Comparison of ENCODE assay signal across 8 mouse cellular contexts in the genomic region with DNA sequence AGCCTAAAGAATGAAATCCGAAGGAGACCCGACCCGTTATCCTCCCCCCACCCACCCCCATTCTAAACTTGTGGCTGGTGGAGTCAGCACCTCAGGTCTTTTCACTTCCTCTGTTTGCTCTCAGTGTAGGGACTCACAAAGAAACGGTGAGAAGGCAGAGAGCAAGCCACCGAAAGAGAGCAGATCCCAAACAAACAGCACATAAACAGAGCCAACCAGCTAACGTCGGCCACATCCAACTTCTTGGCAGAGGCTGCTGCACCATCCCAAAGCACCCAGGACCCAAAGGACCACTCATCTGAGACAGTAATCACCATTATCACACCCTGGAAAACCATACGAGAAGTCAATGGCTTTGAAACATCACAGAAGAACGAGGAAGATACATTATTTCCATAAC. TPM values are rescaled to one million over a fixed set of nuclear protein-coding genes. Genes with fewer than 3 reads are reported as not detected.
DNase-seq lines count a peak whose midpoint lies in the region; ATAC-seq and TF ChIP-seq lines count a peak whose summit lies in the region.

No protein-coding gene starts in this region.

- H3K4me2 ChIP-seq in limb, embryonic 14.5 days (replicated peaks; ENCODE audit: low read depth, low read length, severe bottlenecking) = peak overlapping the region; percentile 83
- peak overlapping the region; percentile 79 for H3K4me2 ChIP-seq in stomach, embryonic 16.5 days (ENCODE audit: low read depth, low read length)

- WGBS in forebrain, embryonic 10.5 days = 60% methylated on average over 9 of the region's 9 CpGs
- WGBS in limb, embryonic 14.5 days = 38% methylated on average over 9 of the region's 9 CpGs
- 12% methylated on average over 9 of the region's 9 CpGs for WGBS in stomach, embryonic 16.5 days

- no peak for ATAC-seq in megakaryocyte, adult 5-6 weeks (ENCODE audit: poor library complexity, severe bottlenecking)
- no peak for ATAC-seq in limb, embryonic 14.5 days (ENCODE audit: low FRiP score, low read depth)
- ATAC-seq in stomach, embryonic 16.5 days (ENCODE audit: insufficient read depth, low FRiP score) = no peak
- no peak for ATAC-seq in erythroid progenitor cell, adult 5-6 weeks (replicated peaks; ENCODE audit: low FRiP score, poor library complexity, severe bottlenecking)

- no peak for TF ChIP-seq POLR2A in limb, embryonic 14.5 days (IDR thresholded peaks at IDR 0.05; ENCODE audit: borderline replicate concordance, extremely low read depth, insufficient read depth, insufficient read length)

- H3K36me3 ChIP-seq in megakaryocyte, embryonic 14.5 days (replicated peaks; ENCODE audit: low read length) = peaks cover 54% of the 10 kb centered on the region
- peaks cover 29% of the 10 kb centered on the region for H3K36me3 ChIP-seq in forebrain, embryonic 10.5 days (replicated peaks)
- H3K36me3 ChIP-seq in limb, embryonic 14.5 days (ENCODE audit: control insufficient read depth, insufficient read depth, low read length) = peaks cover 25% of the 10 kb centered on the region
- H3K36me3 ChIP-seq in stomach, embryonic 16.5 days (ENCODE audit: control insufficient read depth, insufficient read depth, low read length) = peaks cover 11% of the 10 kb centered on the region; the same call in 1 of the 2 replicates

- H3K9ac ChIP-seq in limb, embryonic 14.5 days (ENCODE audit: low read depth, low read length, severe bottlenecking) = peak overlapping the region; percentile 83
- peak overlapping the region; percentile 86 for H3K9ac ChIP-seq in stomach, embryonic 16.5 days (ENCODE audit: low read length)

- no peaks in the 10 kb centered on the region for H3K27me3 ChIP-seq in megakaryocyte, embryonic 14.5 days (replicated peaks)
- H3K27me3 ChIP-seq in forebrain, embryonic 10.5 days (ENCODE audit: poor library complexity, severe bottlenecking) = no peaks in the 10 kb centered on the region
- no peaks in the 10 kb centered on the region for H3K27me3 ChIP-seq in limb, embryonic 14.5 days (ENCODE audit: control insufficient read depth, insufficient read depth, low read length)
- no peaks in the 10 kb centered on the region for H3K27me3 ChIP-seq in stomach, embryonic 16.5 days (ENCODE audit: control insufficient read depth, insufficient read depth, low read length)

- H3K27ac ChIP-seq in forebrain, embryonic 10.5 days = peak overlapping the region; percentile 99
- no peak overlapping the region; the same call in 1 of the 2 replicates for H3K27ac ChIP-seq in limb, embryonic 14.5 days (replicated peaks; ENCODE audit: low read depth, low read length)
- H3K27ac ChIP-seq in stomach, embryonic 16.5 days (ENCODE audit: low read length) = peak overlapping the region; percentile 80; the same call in 1 of the 2 replicates

- peaks cover 51% of the 10 kb centered on the region for H3K4me1 ChIP-seq in megakaryocyte, embryonic 14.5 days
- H3K4me1 ChIP-seq in forebrain, embryonic 10.5 days = peaks cover 37% of the 10 kb centered on the region
- H3K4me1 ChIP-seq in limb, embryonic 14.5 days (ENCODE audit: control insufficient read depth, insufficient read depth, low read length) = peaks cover 15% of the 10 kb centered on the region
- H3K4me1 ChIP-seq in stomach, embryonic 16.5 days (ENCODE audit: control insufficient read depth, insufficient read depth, low read length) = peaks cover 17% of the 10 kb centered on the region

- H3K4me3 ChIP-seq in megakaryocyte, embryonic 14.5 days (replicated peaks) = peak overlapping the region; percentile 99
- H3K4me3 ChIP-seq in forebrain, embryonic 10.5 days = peak overlapping the region; percentile 90
- H3K4me3 ChIP-seq in limb, embryonic 14.5 days (replicated peaks; ENCODE audit: low read length) = peak overlapping the region; percentile 80
- H3K4me3 ChIP-seq in stomach, embryonic 16.5 days (replicated peaks; ENCODE audit: low read length) = peak overlapping the region; percentile 72

- H3K9me3 ChIP-seq in megakaryocyte, embryonic 14.5 days = no peaks in the 10 kb centered on the region
- no peaks in the 10 kb centered on the region for H3K9me3 ChIP-seq in forebrain, embryonic 10.5 days
- no peaks in the 10 kb centered on the region for H3K9me3 ChIP-seq in limb, embryonic 14.5 days (ENCODE audit: control insufficient read depth, low read length)
- no peaks in the 10 kb centered on the region for H3K9me3 ChIP-seq in stomach, embryonic 16.5 days (replicated peaks; ENCODE audit: control insufficient read depth, low read length)

- DNase-seq in forebrain, embryonic 10.5 days (ENCODE audit: extremely low spot score, low spot score) = no peak
- DNase-seq in limb, embryonic 14.5 days (ENCODE audit: low spot score) = no peak
- no peak for DNase-seq in urinary bladder, postnatal 14 days (ENCODE audit: low spot score)
- no peak for DNase-seq in yolk sac, embryonic 10.5 days (ENCODE audit: low spot score)

RNA-seq across cellular contexts. Expression of a gene that starts 1.1 kb away (rescaled TPM):
- 31.7 and 36.8 TPM in 2 replicates for polyA plus RNA-seq in megakaryocyte, embryonic 14.5 days (2012; ENCODE audit: insufficient read depth, low replicate concordance)
- 14.9 and 17.3 TPM in 2 replicates for total RNA-seq in megakaryocyte, adult 5-6 weeks (2015)
- total RNA-seq in megakaryocyte, adult 5-6 weeks (2017) = 19.6 and 25.7 TPM in 2 replicates
- polyA plus RNA-seq in forebrain, embryonic 10.5 days (2016; fragmentation: Nextera tagmentation; extraction: Ambion mirVana) = 1.3 and 2.1 TPM in 2 replicates
- polyA plus RNA-seq in limb, embryonic 14.5 days (2012; rRNA removed) = 34.4 and 37.4 TPM in 2 replicates
- polyA plus RNA-seq in limb, embryonic 14.5 days (2014; fragmentation: Nextera tagmentation; extraction: Ambion mirVana) = 2.2 and 2.3 TPM in 2 replicates
- polyA plus RNA-seq in stomach, embryonic 16.5 days (2015; fragmentation: Nextera tagmentation; extraction: Ambion mirVana) = 1.2 and 1.4 TPM in 2 replicates
- 2.9 and 4.0 TPM in 2 replicates for total RNA-seq in erythroid progenitor cell, adult 5-6 weeks (2015; ENCODE audit: low replicate concordance)
- 2.1 and 12.6 TPM in 2 replicates for total RNA-seq in erythroid progenitor cell, adult 5-6 weeks (2017; ENCODE audit: low replicate concordance)

RNA-seq across cellular contexts. Expression of a gene that starts 22.9 kb away (rescaled TPM):
- 2.6 and 14.6 TPM in 2 replicates for polyA plus RNA-seq in megakaryocyte, embryonic 14.5 days (2012; ENCODE audit: insufficient read depth, low replicate concordance)
- total RNA-seq in megakaryocyte, adult 5-6 weeks (2015) = 11.1 and 11.8 TPM in 2 replicates
- total RNA-seq in megakaryocyte, adult 5-6 weeks (2017) = 21.0 and 22.4 TPM in 2 replicates
- 20.3 and 22.0 TPM in 2 replicates for polyA plus RNA-seq in forebrain, embryonic 10.5 days (2016; fragmentation: Nextera tagmentation; extraction: Ambion mirVana)
- polyA plus RNA-seq in limb, embryonic 14.5 days (2012; rRNA removed) = 20.6 and 22.0 TPM in 2 replicates
- 11.6 and 11.7 TPM in 2 replicates for polyA plus RNA-seq in limb, embryonic 14.5 days (2014; fragmentation: Nextera tagmentation; extraction: Ambion mirVana)
- polyA plus RNA-seq in stomach, embryonic 16.5 days (2015; fragmentation: Nextera tagmentation; extraction: Ambion mirVana) = 15.0 and 16.3 TPM in 2 replicates
- 8.3 and 13.8 TPM in 2 replicates for total RNA-seq in erythroid progenitor cell, adult 5-6 weeks (2015; ENCODE audit: low replicate concordance)
- 8.8 and 19.1 TPM in 2 replicates for total RNA-seq in erythroid progenitor cell, adult 5-6 weeks (2017; ENCODE audit: low replicate concordance)

RNA-seq across cellular contexts. Expression of a gene that starts 32.3 kb away (rescaled TPM):
- polyA plus RNA-seq in megakaryocyte, embryonic 14.5 days (2012; ENCODE audit: insufficient read depth, low replicate concordance) = not detected in 2 replicates
- total RNA-seq in megakaryocyte, adult 5-6 weeks (2015) = not detected in 2 replicates
- not detected in 2 replicates for total RNA-seq in megakaryocyte, adult 5-6 weeks (2017)
- 0.73 TPM in 1 of 2 replicates, not detected in the other for polyA plus RNA-seq in forebrain, embryonic 10.5 days (2016; fragmentation: Nextera tagmentation; extraction: Ambion mirVana)
- 0.34 TPM in 1 of 2 replicates, not detected in the other for polyA plus RNA-seq in limb, embryonic 14.5 days (2012; rRNA removed)
- 0.35 TPM in 1 of 2 replicates, not detected in the other for polyA plus RNA-seq in limb, embryonic 14.5 days (2014; fragmentation: Nextera tagmentation; extraction: Ambion mirVana)
- polyA plus RNA-seq in stomach, embryonic 16.5 days (2015; fragmentation: Nextera tagmentation; extraction: Ambion mirVana) = not detected in 2 replicates
- not detected in 2 replicates for total RNA-seq in erythroid progenitor cell, adult 5-6 weeks (2015; ENCODE audit: low replicate concordance)
- not detected in 2 replicates for total RNA-seq in erythroid progenitor cell, adult 5-6 weeks (2017; ENCODE audit: low replicate concordance)

RNA-seq across cellular contexts. Expression of a gene that starts 38.8 kb away (rescaled TPM):
- polyA plus RNA-seq in megakaryocyte, embryonic 14.5 days (2012; ENCODE audit: insufficient read depth, low replicate concordance) = 25.9 and 294 TPM in 2 replicates
- 1,123 and 1,179 TPM in 2 replicates for total RNA-seq in megakaryocyte, adult 5-6 weeks (2015)
- 895 and 904 TPM in 2 replicates for total RNA-seq in megakaryocyte, adult 5-6 weeks (2017)
- 449 and 492 TPM in 2 replicates for polyA plus RNA-seq in forebrain, embryonic 10.5 days (2016; fragmentation: Nextera tagmentation; extraction: Ambion mirVana)
- polyA plus RNA-seq in limb, embryonic 14.5 days (2012; rRNA removed) = 456 and 903 TPM in 2 replicates
- polyA plus RNA-seq in limb, embryonic 14.5 days (2014; fragmentation: Nextera tagmentation; extraction: Ambion mirVana) = 730 and 764 TPM in 2 replicates
- 439 and 586 TPM in 2 replicates for polyA plus RNA-seq in stomach, embryonic 16.5 days (2015; fragmentation: Nextera tagmentation; extraction: Ambion mirVana)
- total RNA-seq in erythroid progenitor cell, adult 5-6 weeks (2015; ENCODE audit: low replicate concordance) = 324 and 337 TPM in 2 replicates
- 331 and 402 TPM in 2 replicates for total RNA-seq in erythroid progenitor cell, adult 5-6 weeks (2017; ENCODE audit: low replicate concordance)

RNA-seq across cellular contexts. Expression of a gene that starts 40.2 kb away (rescaled TPM):
- polyA plus RNA-seq in megakaryocyte, embryonic 14.5 days (2012; ENCODE audit: insufficient read depth, low replicate concordance) = 44.4 and 47.3 TPM in 2 replicates
- total RNA-seq in megakaryocyte, adult 5-6 weeks (2015) = 81.0 and 111 TPM in 2 replicates
- total RNA-seq in megakaryocyte, adult 5-6 weeks (2017) = 137 and 179 TPM in 2 replicates
- 627 and 634 TPM in 2 replicates for polyA plus RNA-seq in forebrain, embryonic 10.5 days (2016; fragmentation: Nextera tagmentation; extraction: Ambion mirVana)
- polyA plus RNA-seq in limb, embryonic 14.5 days (2012; rRNA removed) = 368 and 421 TPM in 2 replicates
- polyA plus RNA-seq in limb, embryonic 14.5 days (2014; fragmentation: Nextera tagmentation; extraction: Ambion mirVana) = 489 and 508 TPM in 2 replicates
- 363 and 373 TPM in 2 replicates for polyA plus RNA-seq in stomach, embryonic 16.5 days (2015; fragmentation: Nextera tagmentation; extraction: Ambion mirVana)
- 20.5 and 50.7 TPM in 2 replicates for total RNA-seq in erythroid progenitor cell, adult 5-6 weeks (2015; ENCODE audit: low replicate concordance)
- 7.9 and 45.8 TPM in 2 replicates for total RNA-seq in erythroid progenitor cell, adult 5-6 weeks (2017; ENCODE audit: low replicate concordance)
